Mouse (Mus musculus) megakaryocyte, embryonic 14.5 days (primary cell): ENCODE results near the gene Slc24a4. TPM values are rescaled to one million over a fixed set of nuclear protein-coding genes. Genes with fewer than 3 reads are reported as not detected.

Experiments
- H3K27me3 ChIP-seq: replicated peaks from 2 replicates; pipeline ENCODE3; 2012; ENCODE audit warnings: inconsistent platforms
- H3K36me3 ChIP-seq: replicated peaks from 2 replicates; pipeline ENCODE3; 2012; ENCODE audit warnings: low read length, inconsistent platforms, mixed read lengths
- H3K4me1 ChIP-seq: 2 replicates; pipeline ENCODE4 v1.6.1; 2012; ENCODE audit warnings: inconsistent platforms
- H3K4me3 ChIP-seq: replicated peaks from 2 replicates; pipeline ENCODE3; 2012; ENCODE audit warnings: moderate library complexity, mild to moderate bottlenecking, inconsistent platforms
- H3K9me3 ChIP-seq: 2 replicates; pipeline ENCODE4 v1.6.1; 2012; ENCODE audit warnings: inconsistent platforms
- FLI1 ChIP-seq: IDR thresholded peaks from 2 replicates; pipeline ENCODE4 v1.6.1; 2012; ENCODE audit warnings: low read length, inconsistent platforms, mixed read lengths
- GATA1 ChIP-seq: IDR thresholded peaks from 3 replicates; pipeline ENCODE4 v1.6.1; 2012; ENCODE audit warnings: mixed read lengths, low read length, inconsistent platforms, borderline replicate concordance
- polyA plus RNA-seq: library from polyadenylated mRNA; stranded (reverse); fragments of >175 nt; gene quantifications from 2 replicates; pipeline ENCODE4 v1.2.3, GENCODE M21; 2012; ENCODE audit warnings: low replicate concordance; ENCODE audit not compliant: insufficient read depth

The Slc24a4 gene
- polyA plus RNA-seq, 1 experiment = 0.04 TPM

GRCm38 (mm10) chr12:102236317-102236716, 107.8 kb downstream of the Slc24a4 start:
- TF ChIP-seq GATA1 (no peak), FLI1 (no peak)
- Histone ChIP-seq H3K9me3 (peaks cover 11% of the 10 kb centered on the region), H3K36me3 (no peaks in the 10 kb centered on the region)

GRCm38 (mm10) chr12:102242076-102242722, 113.7 kb downstream of the Slc24a4 start:
- TF ChIP-seq GATA1 (no peak), FLI1 (no peak)
- H3K36me3 ChIP-seq = no peaks in the 10 kb centered on the region

More at GRCm38 (mm10) chr12:102236317-102236716, 107.8 kb downstream of the Slc24a4 start:
- H3K4me1 ChIP-seq = peaks cover 35% of the 10 kb centered on the region
- H3K27me3 ChIP-seq = peaks cover 28% of the 10 kb centered on the region
- H3K4me3 ChIP-seq = no peak overlapping the region

GRCm38 (mm10) chr12:102243915-102244314, 115.4 kb downstream of the Slc24a4 start:
- Histone ChIP-seq H3K9me3 (no peaks in the 10 kb centered on the region), H3K36me3 (no peaks in the 10 kb centered on the region), H3K4me3 (no peak overlapping the region), H3K4me1 (peaks cover 10% of the 10 kb centered on the region), H3K27me3 (peaks cover 60% of the 10 kb centered on the region)
- TF ChIP-seq FLI1 = no peak
- no peak for TF ChIP-seq GATA1

More at GRCm38 (mm10) chr12:102242076-102242722, 113.7 kb downstream of the Slc24a4 start:
- H3K9me3 ChIP-seq = no peaks in the 10 kb centered on the region
- peaks cover 10% of the 10 kb centered on the region for H3K4me1 ChIP-seq
- H3K4me3 ChIP-seq = no peak overlapping the region
- peaks cover 57% of the 10 kb centered on the region for H3K27me3 ChIP-seq

GRCm38 (mm10) chr12:102246226-102246625, 117.7 kb downstream of the Slc24a4 start:
- no peaks in the 10 kb centered on the region for H3K9me3 ChIP-seq
- H3K4me1 ChIP-seq = peaks cover 21% of the 10 kb centered on the region
- H3K36me3 ChIP-seq = no peaks in the 10 kb centered on the region
- peaks cover 46% of the 10 kb centered on the region for H3K27me3 ChIP-seq
- H3K4me3 ChIP-seq = no peak overlapping the region
- TF ChIP-seq FLI1 (no peak), GATA1 (no peak)

- Histone ChIP-seq H3K27me3 (peaks cover 28% of the 10 kb centered on the region), H3K4me3 (no peak overlapping the region), H3K4me1 (peaks cover 25% of the 10 kb centered on the region), H3K9me3 (no peaks in the 10 kb centered on the region), H3K36me3 (no peaks in the 10 kb centered on the region)
- no peak for TF ChIP-seq GATA1
- TF ChIP-seq FLI1 = no peak
Measured at GRCm38 (mm10) chr12:102248104-102248503, 119.6 kb downstream of the Slc24a4 start.

GRCm38 (mm10) chr12:102250316-102250715, 121.8 kb downstream of the Slc24a4 start:
- H3K27me3 ChIP-seq = peaks cover 25% of the 10 kb centered on the region
- no peaks in the 10 kb centered on the region for H3K9me3 ChIP-seq
- TF ChIP-seq GATA1 (no peak), FLI1 (no peak)
- H3K4me3 ChIP-seq = no peak overlapping the region
- H3K36me3 ChIP-seq = no peaks in the 10 kb centered on the region
- peaks cover 43% of the 10 kb centered on the region for H3K4me1 ChIP-seq

- H3K9me3 ChIP-seq = no peaks in the 10 kb centered on the region
- peaks cover 22% of the 10 kb centered on the region for H3K27me3 ChIP-seq
Measured at GRCm38 (mm10) chr12:102251070-102251469, 122.5 kb downstream of the Slc24a4 start.

GRCm38 (mm10) chr12:102251985-102252384, 123.5 kb downstream of the Slc24a4 start:
- no peaks in the 10 kb centered on the region for H3K9me3 ChIP-seq
- no peak for TF ChIP-seq GATA1
- TF ChIP-seq FLI1 = no peak

More at GRCm38 (mm10) chr12:102251070-102251469, 122.5 kb downstream of the Slc24a4 start:
- Histone ChIP-seq H3K4me3 (no peak overlapping the region), H3K36me3 (no peaks in the 10 kb centered on the region), H3K4me1 (peaks cover 50% of the 10 kb centered on the region)
- TF ChIP-seq FLI1 = no peak
- no peak for TF ChIP-seq GATA1

GRCm38 (mm10) chr12:102252525-102252924, 124.0 kb downstream of the Slc24a4 start:
- H3K9me3 ChIP-seq = no peaks in the 10 kb centered on the region
- no peak overlapping the region for H3K4me3 ChIP-seq
- H3K36me3 ChIP-seq = peaks cover 4% of the 10 kb centered on the region
- TF ChIP-seq FLI1 = no peak
- no peak for TF ChIP-seq GATA1
- H3K27me3 ChIP-seq = peaks cover 8% of the 10 kb centered on the region
- peaks cover 65% of the 10 kb centered on the region for H3K4me1 ChIP-seq

More at GRCm38 (mm10) chr12:102251985-102252384, 123.5 kb downstream of the Slc24a4 start:
- Histone ChIP-seq H3K4me1 (peaks cover 59% of the 10 kb centered on the region), H3K27me3 (peaks cover 14% of the 10 kb centered on the region), H3K4me3 (no peak overlapping the region), H3K36me3 (peaks cover 4% of the 10 kb centered on the region)

- peaks cover 87% of the 10 kb centered on the region for H3K4me1 ChIP-seq
- H3K4me3 ChIP-seq = no peak overlapping the region
- peaks cover 5% of the 10 kb centered on the region for H3K27me3 ChIP-seq
- no peak for TF ChIP-seq FLI1
- H3K36me3 ChIP-seq = peaks cover 4% of the 10 kb centered on the region
- no peaks in the 10 kb centered on the region for H3K9me3 ChIP-seq
Measured at GRCm38 (mm10) chr12:102255012-102255411, 126.5 kb downstream of the Slc24a4 start.
